Mouse (Mus musculus) cerebral cortex, adult 2 months (tissue): ENCODE measurements around the gene Tdp1.

Source experiments
- WGBS: fragments of 180-500 bp; shearing (Covaris S2); methylation state at CpG from one replicate; pipeline ENCODE4 v1.1.7; 2018; 5-methylcytosine and 5-hydroxymethylcytosine counted together

Gene Tdp1

GRCm38 (mm10) chr12:99899991-99900390, 15.7 kb downstream of the Tdp1 start:
- WGBS = 27% methylated on average over 3 of the region's 3 CpGs

DNA sequence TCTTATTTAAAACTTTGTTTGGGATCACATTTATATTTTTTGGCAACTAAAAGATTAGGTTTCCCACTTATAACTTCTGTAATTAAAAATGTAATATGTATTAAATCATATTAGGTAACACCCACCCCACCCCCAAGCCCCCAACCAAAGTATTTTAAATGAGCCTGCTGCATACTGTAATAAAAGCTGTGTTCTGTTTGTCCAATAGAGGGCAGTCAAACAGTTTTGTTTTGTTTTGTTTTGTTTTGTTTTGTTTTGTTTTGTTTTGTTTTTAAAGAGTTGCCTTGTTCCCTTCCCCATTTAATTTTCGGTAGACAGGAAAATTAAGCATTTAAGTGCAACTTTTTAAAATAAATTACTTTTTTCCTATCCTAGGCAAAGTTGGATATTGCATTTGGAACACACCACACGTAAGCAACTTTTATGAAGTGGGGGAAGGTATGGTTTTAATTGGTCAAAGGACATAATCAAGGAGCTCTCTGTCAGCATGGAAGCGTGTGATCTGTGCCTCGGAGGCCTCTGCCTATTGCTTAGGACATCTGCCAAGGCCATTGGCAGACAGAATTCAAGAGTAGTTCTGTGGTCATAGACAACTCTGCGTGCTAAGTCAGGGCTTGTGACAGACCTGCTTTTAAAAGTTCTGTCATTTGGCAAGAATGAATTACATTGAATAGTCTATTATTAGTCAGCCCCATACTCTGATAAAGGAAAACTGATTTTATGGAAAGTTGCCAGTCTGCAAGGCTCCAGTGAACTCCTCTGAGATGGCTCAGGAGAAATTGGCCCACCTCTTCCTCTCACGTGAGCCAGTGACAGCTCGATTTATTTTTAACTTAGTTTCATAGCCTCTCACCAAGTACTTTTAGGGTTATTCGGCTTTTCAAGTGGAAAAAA, 17.9 kb downstream of the Tdp1 start:
- 58% methylated on average over 8 of the region's 8 CpGs for WGBS

DNA sequence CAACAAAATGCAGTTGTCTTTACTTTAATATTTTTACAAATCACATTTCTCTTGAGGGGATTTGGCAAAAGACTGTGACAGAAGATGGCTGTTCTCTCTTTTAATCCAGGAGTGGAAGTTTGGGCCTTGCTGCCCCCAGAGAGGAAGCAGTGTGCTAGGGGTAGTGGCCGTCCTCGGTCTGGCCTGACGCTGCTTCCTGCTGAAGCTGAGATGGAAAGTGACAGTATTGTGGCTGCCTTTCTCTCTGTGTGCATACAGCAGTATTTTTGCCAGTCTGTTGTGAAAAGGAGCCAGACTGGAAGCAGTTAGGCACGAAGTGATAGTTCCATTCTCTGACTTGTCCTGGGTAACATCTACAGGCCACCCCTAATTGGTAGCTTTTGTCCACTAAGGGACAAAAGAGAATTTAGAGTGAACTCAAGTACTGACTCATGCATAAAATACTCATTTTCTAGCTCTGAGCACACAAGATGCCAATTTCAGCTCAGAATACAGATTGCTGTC, 18.6 kb downstream of the Tdp1 start:
- 46% methylated on average over 4 of the region's 4 CpGs for WGBS

GRCm38 (mm10) chr12:99904537-99904936, 20.2 kb downstream of the Tdp1 start:
- 59% methylated on average over 5 of the region's 5 CpGs for WGBS

DNA sequence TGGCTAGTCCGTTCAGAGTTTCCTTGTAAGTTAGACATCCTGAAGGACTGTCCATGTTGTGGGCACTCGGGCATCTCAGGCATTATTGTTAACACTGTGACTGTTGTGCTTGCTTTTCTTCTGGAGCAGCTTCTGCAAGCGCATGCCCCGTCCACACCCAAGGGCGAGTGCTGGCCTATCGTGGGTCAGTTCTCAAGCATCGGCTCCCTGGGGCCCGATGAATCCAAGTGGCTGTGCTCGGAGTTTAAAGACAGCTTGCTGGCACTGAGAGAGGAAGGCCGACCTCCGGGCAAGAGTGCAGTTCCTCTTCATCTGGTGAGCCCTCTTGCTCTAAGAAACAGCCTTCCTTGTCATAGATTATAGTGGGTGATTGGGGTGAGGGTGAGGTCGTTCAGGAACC, 27.1 kb downstream of the Tdp1 start:
- WGBS = 89% methylated on average over 12 of the region's 12 CpGs

GRCm38 (mm10) chr12:99917800-99918427, 33.6 kb downstream of the Tdp1 start:
- WGBS = 56% methylated on average over 15 of the region's 15 CpGs

- 87% methylated on average over 3 of the region's 3 CpGs for WGBS
Measured at GRCm38 (mm10) chr12:99919636-99920035, 35.3 kb downstream of the Tdp1 start.

DNA sequence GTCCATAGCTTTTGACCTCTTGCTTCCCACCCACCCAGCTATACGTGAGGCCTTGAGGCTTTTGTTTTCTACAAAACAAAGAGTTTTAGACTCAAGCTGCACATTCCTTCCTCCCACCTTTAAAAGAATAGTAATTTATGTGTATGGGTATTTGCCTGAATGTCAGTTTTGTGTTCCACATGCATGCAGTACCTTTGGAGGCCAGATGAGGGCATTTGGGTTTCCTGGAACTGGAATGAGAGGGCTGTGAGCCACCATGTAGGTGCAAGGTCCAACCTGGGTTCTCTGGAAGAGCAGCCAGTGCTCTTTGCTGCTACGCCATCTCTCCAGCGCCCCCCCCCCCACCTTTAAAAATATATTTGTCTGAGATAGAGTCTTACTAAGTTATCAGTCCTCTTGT, 36.7 kb downstream of the Tdp1 start:
- WGBS = 92% methylated on average over 3 of the region's 3 CpGs

- WGBS = 34% methylated on average over 5 of the region's 5 CpGs
Measured at GRCm38 (mm10) chr12:99923131-99923606, 38.9 kb downstream of the Tdp1 start.

DNA sequence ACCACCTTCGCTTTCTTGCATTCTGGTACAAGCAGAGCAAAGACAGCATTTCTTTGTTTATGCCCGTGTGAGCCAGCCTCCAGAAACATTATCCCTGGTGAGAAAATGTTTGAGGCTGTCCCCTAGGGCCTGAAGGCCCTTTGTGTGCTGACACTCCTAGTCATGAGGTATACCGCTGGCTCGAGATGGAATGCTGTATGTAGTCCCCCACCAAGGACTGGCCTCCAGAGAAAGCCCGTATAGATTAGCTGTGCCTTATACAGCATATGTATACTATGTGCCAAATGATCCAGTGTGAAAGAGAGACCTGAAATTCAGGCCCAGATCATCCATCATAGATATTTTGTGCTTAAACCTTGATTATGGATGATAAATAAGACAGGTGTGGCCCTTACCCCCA, 39.4 kb downstream of the Tdp1 start:
- WGBS = 74% methylated on average over 5 of the region's 5 CpGs

- 55% methylated on average over 7 of the region's 7 CpGs for WGBS
Measured at GRCm38 (mm10) chr12:99928311-99928710, 44.0 kb downstream of the Tdp1 start.

- 41% methylated on average over 1 of the region's 1 CpGs for WGBS
Measured at GRCm38 (mm10) chr12:99929160-99929559, 44.8 kb downstream of the Tdp1 start.

DNA sequence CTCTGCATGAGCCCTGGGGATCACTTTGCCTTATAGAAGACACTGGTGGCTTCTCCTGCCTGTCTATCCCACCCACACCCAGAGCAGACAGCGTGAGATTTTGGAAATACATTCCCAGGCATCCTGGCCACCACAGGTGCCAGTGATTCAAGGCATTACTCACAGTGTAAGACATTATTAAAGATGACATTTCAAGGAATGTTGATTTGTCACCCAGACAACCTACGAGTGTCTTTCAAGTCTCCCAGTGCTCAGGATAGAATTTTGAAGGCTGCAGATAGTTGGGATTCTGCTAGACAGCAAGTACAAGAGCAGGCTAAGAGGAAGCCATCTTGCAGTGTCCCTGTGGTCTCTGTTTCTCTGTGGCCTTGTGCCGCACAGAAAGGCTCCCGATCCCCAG, 47.9 kb downstream of the Tdp1 start:
- WGBS = 78% methylated on average over 4 of the region's 4 CpGs

DNA sequence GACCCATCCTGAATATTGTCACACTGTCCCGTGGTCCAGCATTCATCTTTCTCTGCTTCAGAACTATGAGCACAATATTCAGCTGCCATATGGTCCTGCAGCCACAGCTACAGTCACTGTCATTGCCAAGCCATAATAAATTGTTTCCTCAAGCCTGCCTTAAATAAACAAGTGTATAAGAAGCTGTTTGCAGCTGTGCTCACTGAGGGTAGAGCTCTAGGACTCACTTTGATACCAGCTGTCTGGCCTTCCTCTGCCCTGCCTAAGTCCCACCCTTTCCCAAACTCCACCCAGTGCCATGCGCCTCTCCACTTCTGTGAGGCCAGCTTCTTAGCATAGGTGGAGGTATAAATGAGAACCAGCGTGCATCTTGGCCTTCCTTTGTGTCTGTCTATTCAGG, 49.3 kb downstream of the Tdp1 start:
- WGBS = 88% methylated on average over 3 of the region's 3 CpGs

DNA sequence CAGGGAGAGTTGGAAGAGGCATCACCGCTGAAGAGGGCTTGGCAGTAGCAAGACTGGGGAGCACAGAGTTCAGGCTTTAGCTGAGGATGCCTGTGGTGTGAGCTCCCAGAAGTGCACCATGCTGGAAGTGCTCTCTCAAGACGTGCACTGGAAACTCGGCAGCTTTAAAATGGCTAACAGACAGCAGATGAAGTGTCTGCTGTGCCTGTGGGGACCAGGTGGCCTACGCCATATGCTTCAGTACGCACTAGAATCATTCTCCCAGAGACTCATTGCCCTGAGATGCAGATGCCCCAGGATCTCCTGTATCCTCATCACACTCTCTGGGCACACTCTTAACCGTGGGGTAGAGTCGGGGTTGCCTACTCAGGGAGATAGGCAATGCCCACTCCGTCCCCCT, 51.1 kb downstream of the Tdp1 start:
- WGBS = 84% methylated on average over 8 of the region's 8 CpGs

DNA sequence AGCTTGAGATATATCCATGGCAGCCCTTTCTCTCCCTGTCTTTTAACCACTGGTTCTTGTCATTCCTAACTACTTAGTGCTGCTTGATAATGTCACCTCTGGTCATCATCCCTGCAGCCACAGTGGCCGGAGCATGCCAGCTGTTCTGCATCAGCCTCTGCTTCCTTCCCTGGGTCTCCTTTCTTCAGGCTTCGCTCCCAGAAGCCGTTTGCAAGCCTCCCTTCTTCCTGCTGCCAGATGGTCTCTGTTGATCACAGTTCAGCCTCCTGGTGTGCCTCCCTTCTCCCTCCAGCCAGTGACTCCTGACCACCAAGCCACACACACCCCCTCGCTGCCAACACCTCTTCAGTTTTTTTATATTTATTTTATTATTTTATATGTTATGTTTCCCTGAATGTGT, 54.2 kb downstream of the Tdp1 start:
- WGBS = 69% methylated on average over 4 of the region's 4 CpGs

DNA sequence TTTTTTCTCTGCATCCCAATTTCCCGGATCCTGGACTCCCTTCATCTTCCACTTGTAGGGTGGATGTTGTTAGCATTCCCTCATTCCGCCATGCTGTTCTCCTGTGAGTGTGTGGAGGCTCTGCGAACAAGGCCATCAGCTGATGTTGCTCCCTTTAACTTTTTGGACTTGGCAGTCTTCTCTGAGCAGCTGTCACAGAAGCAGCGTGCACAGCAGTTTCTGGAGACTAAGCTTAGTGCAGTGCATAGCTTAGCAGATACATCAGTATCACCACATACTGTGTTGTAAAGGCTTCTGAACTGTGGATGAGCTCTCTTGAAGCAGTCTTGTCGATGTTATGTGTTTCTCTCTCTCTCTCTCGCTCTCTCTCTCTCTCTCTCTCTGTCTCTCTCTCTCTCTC, 54.9 kb downstream of the Tdp1 start:
- WGBS = 69% methylated on average over 6 of the region's 6 CpGs

- WGBS = 75% methylated on average over 7 of the region's 7 CpGs
Measured at GRCm38 (mm10) chr12:99940704-99941103, 56.4 kb downstream of the Tdp1 start.

DNA sequence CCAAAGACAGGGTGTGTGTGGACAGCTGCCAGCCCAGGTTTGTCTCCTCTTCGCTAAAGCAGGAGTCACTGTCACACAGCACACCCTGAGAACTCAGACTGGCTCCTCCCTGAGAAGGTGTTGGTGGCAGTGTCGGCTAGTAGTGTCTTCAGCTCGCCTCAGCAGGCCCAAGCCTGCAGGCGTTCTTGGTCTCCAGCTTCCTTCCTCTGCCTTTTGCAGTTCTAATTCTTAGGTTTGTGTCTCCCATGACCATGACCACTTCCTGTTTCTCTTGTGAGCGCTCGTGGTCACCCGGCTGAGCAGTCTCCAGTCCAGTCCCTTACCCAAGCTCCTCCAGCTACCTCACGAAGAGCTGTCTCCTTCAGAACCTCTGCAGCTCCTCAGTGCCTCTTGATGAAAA, 58.1 kb downstream of the Tdp1 start:
- 85% methylated on average over 8 of the region's 8 CpGs for WGBS

- WGBS = 55% methylated on average over 7 of the region's 7 CpGs
Measured at GRCm38 (mm10) chr12:99952928-99953327, 68.6 kb downstream of the Tdp1 start.

GRCm38 (mm10) chr12:99956411-99956810, 72.1 kb downstream of the Tdp1 start:
- 67% methylated on average over 7 of the region's 7 CpGs for WGBS

- WGBS = 46% methylated on average over 9 of the region's 9 CpGs
Measured at GRCm38 (mm10) chr12:99958068-99959060, 74.0 kb downstream of the Tdp1 start.
